ENCODE assay signal across 11 mouse cellular contexts in the genomic region with DNA sequence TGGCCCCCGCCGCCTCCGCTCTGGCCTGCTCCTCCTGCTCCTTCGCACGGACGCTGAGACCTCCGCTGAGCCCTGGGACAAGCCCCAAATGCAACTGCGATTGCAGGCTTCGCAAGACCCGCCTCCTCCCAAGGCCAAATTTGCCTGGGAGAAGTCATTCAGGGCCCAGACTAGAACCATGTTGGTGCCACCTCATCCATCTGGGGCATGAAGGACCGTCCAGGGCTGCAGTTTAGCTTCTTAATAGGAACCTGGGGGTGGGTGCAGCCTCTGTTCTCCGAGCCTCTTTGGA. TPM values are rescaled to one million over a fixed set of nuclear protein-coding genes. Genes with fewer than 3 reads are reported as not detected.
A peak's percentile ranks its signal among the peaks of the same experiment; 100 is the strongest.
DNase-seq lines count a peak whose midpoint lies in the region; ATAC-seq and TF ChIP-seq lines count a peak whose summit lies in the region.
"Had no signal": no experiment of that assay in that cellular context is flagged by ENCODE, and none has a peak within 500 bp of the region (broad histone marks: within the 10 kb centered on the region; RNA-seq: fewer than 3 reads in every experiment).

No protein-coding gene starts in this region.

- TF ChIP-seq CTCF in embryonic fibroblast, embryonic 13.5 days (IDR thresholded peaks at IDR 0.05; ENCODE audit: borderline replicate concordance, insufficient read depth, low read length), result no peak
- TF ChIP-seq CTCF in cerebellum, adult 2 months (IDR thresholded peaks at IDR 0.05; ENCODE audit: borderline replicate concordance, insufficient read depth, low read depth, low read length), result no peak

- H3K27ac ChIP-seq in kidney, embryonic 15.5 days, result no peak overlapping the region
- 0 out of 2 replicates have a peak overlapping the region, but pooled peaks have one; percentile 35 for H3K27ac ChIP-seq in embryonic fibroblast, embryonic 13.5 days (ENCODE audit: insufficient read depth, low read length)
- H3K27ac ChIP-seq in limb, embryonic 15.5 days, result peak overlapping the region; percentile 68
- H3K27ac ChIP-seq in cerebellum, adult 2 months (ENCODE audit: insufficient read depth, low read length), result no peak overlapping the region
- H3K27ac ChIP-seq: left cerebral cortex, adult 2 months had no signal

- 8% methylated on average over 12 of the region's 12 CpGs for WGBS in kidney, embryonic 15.5 days
- WGBS in limb, embryonic 15.5 days, result 15% methylated on average over 12 of the region's 12 CpGs
- WGBS in cerebellum, adult 2 months, result 52% methylated on average over 12 of the region's 12 CpGs

- 0 out of 2 replicates have a peak, but pooled peaks have one; percentile 26 for TF ChIP-seq POLR2A in embryonic fibroblast, embryonic 13.5 days (IDR thresholded peaks at IDR 0.05; ENCODE audit: low read depth, low read length)
- TF ChIP-seq POLR2A in cerebellum, adult 2 months (IDR thresholded peaks at IDR 0.05; ENCODE audit: borderline replicate concordance, insufficient read depth, low read length), result no peak

- no peaks in the 10 kb centered on the region for H3K9me3 ChIP-seq in kidney, embryonic 15.5 days (replicated peaks)
- no peaks in the 10 kb centered on the region for H3K9me3 ChIP-seq in limb, embryonic 15.5 days

- H3K4me2 ChIP-seq in kidney, embryonic 15.5 days, result peak overlapping the region; percentile 42
- peak overlapping the region; percentile 89 for H3K4me2 ChIP-seq in limb, embryonic 15.5 days

- H3K36me3 ChIP-seq in kidney, embryonic 15.5 days, result no peaks in the 10 kb centered on the region
- no peaks in the 10 kb centered on the region for H3K36me3 ChIP-seq in limb, embryonic 15.5 days

- H3K4me3 ChIP-seq in kidney, embryonic 15.5 days (replicated peaks), result peak overlapping the region; percentile 47
- no peak overlapping the region for H3K4me3 ChIP-seq in embryonic fibroblast, embryonic 13.5 days (ENCODE audit: insufficient read depth, low read length)
- peak overlapping the region; percentile 53 for H3K4me3 ChIP-seq in limb, embryonic 15.5 days
- no peak overlapping the region for H3K4me3 ChIP-seq in cerebellum, adult 2 months (replicated peaks; ENCODE audit: insufficient read depth, low read depth, low read length)
- H3K4me3 ChIP-seq: left cerebral cortex, adult 2 months had no signal

- H3K27me3 ChIP-seq in kidney, embryonic 15.5 days, result peaks cover 100% of the 10 kb centered on the region
- H3K27me3 ChIP-seq in limb, embryonic 15.5 days, result peaks cover 88% of the 10 kb centered on the region
- H3K27me3 ChIP-seq in cerebellum, adult 2 months (ENCODE audit: control insufficient read depth, insufficient read depth, low read length), result peaks cover 1% of the 10 kb centered on the region; the same call in 1 of the 2 replicates

- DNase-seq in adrenal gland, adult 2 months, result peak; percentile 52
- DNase-seq in adrenal gland, postnatal 25 days, result no peak
- DNase-seq in kidney, postnatal 36 days, result no peak
- DNase-seq in natural killer cell, adult 2 months (ENCODE audit: low spot score in 2 of 2), result no peak
- no peak for DNase-seq in cerebellum, adult 2 months
- DNase-seq: kidney, adult 8-10 months had no signal

- peaks cover 60% of the 10 kb centered on the region for H3K4me1 ChIP-seq in kidney, embryonic 15.5 days
- H3K4me1 ChIP-seq in embryonic fibroblast, embryonic 13.5 days (ENCODE audit: control insufficient read depth, insufficient read depth, low read length), result no peaks in the 10 kb centered on the region
- peaks cover 67% of the 10 kb centered on the region for H3K4me1 ChIP-seq in limb, embryonic 15.5 days
- peaks cover 9% of the 10 kb centered on the region; the same call in 1 of the 2 replicates for H3K4me1 ChIP-seq in cerebellum, adult 2 months (ENCODE audit: control insufficient read depth, insufficient read depth, low read length)

- no peak for ATAC-seq in kidney, embryonic 15.5 days (replicated peaks; ENCODE audit: low FRiP score)
- ATAC-seq in limb, embryonic 15.5 days (ENCODE audit: insufficient number of reproducible peaks, low FRiP score, low TSS enrichment, low read depth), result no peak

- H3K9ac ChIP-seq in kidney, embryonic 15.5 days, result no peak overlapping the region
- H3K9ac ChIP-seq in limb, embryonic 15.5 days, result 0 out of 2 replicates have a peak overlapping the region, but pooled peaks have one; percentile 31

RNA-seq across cellular contexts. Expression of a gene that starts 2.8 kb away (rescaled TPM):
- total RNA-seq in adrenal gland, adult 2 months (2021), result 1 to 10 TPM in 1 of 2 experiments, under 1 TPM in 1; 0.58 to 1.4 TPM
- polyA plus RNA-seq in adrenal gland, adult 2 months (2012; rRNA removed), result 0.58 and 1.2 TPM in 2 replicates
- total RNA-seq in adrenal gland, postnatal 25 days (2021), result 0.18 TPM in 1 of 2 replicates, not detected in the other
- 21.1 and 24.1 TPM in 2 replicates for polyA plus RNA-seq in kidney, embryonic 15.5 days (2015; fragmentation: Nextera tagmentation; extraction: Ambion mirVana)
- 215 and 351 TPM in 2 replicates for polyA plus RNA-seq in embryonic fibroblast, embryonic 13.5 days (2011; ENCODE audit: insufficient read length, low read depth, missing spikeins)
- polyA plus RNA-seq in limb, embryonic 15.5 days (2015; fragmentation: Nextera tagmentation; extraction: Ambion mirVana), result 91.2 and 97.7 TPM in 2 replicates
- 3.8 and 4.0 TPM in 2 replicates for polyA plus RNA-seq in cerebellum, adult 2 months (2012; rRNA removed)
- total RNA-seq: granulocyte monocyte progenitor cell, adult 5-6 weeks had no signal

RNA-seq across cellular contexts. Expression of a gene that starts 8.6 kb away (rescaled TPM):
- 10 to 100 TPM; 16.8 to 24.3 TPM for total RNA-seq in adrenal gland, adult 2 months (2021)
- 42.9 and 55.8 TPM in 2 replicates for polyA plus RNA-seq in adrenal gland, adult 2 months (2012; rRNA removed)
- total RNA-seq in adrenal gland, postnatal 25 days (2021), result 10.1 and 10.2 TPM in 2 replicates
- polyA plus RNA-seq in kidney, embryonic 15.5 days (2015; fragmentation: Nextera tagmentation; extraction: Ambion mirVana), result 5.9 and 6.0 TPM in 2 replicates
- 0.58 and 1.5 TPM in 2 replicates for polyA plus RNA-seq in embryonic fibroblast, embryonic 13.5 days (2011; ENCODE audit: insufficient read length, low read depth, missing spikeins)
- polyA plus RNA-seq in limb, embryonic 15.5 days (2015; fragmentation: Nextera tagmentation; extraction: Ambion mirVana), result 6.9 and 9.6 TPM in 2 replicates
- polyA plus RNA-seq in cerebellum, adult 2 months (2012; rRNA removed), result 524 and 552 TPM in 2 replicates
- total RNA-seq: granulocyte monocyte progenitor cell, adult 5-6 weeks had no signal

RNA-seq across cellular contexts. Expression of a gene that starts 10.8 kb away (rescaled TPM):
- total RNA-seq in adrenal gland, adult 2 months (2021), result 100 to 1,000 TPM; 148 to 164 TPM
- 327 and 373 TPM in 2 replicates for polyA plus RNA-seq in adrenal gland, adult 2 months (2012; rRNA removed)
- total RNA-seq in adrenal gland, postnatal 25 days (2021), result 141 and 158 TPM in 2 replicates
- 128 and 133 TPM in 2 replicates for polyA plus RNA-seq in kidney, embryonic 15.5 days (2015; fragmentation: Nextera tagmentation; extraction: Ambion mirVana)
- polyA plus RNA-seq in embryonic fibroblast, embryonic 13.5 days (2011; ENCODE audit: insufficient read length, low read depth, missing spikeins), result 29.9 and 46.6 TPM in 2 replicates
- 136 and 149 TPM in 2 replicates for polyA plus RNA-seq in limb, embryonic 15.5 days (2015; fragmentation: Nextera tagmentation; extraction: Ambion mirVana)
- polyA plus RNA-seq in cerebellum, adult 2 months (2012; rRNA removed), result 184 and 189 TPM in 2 replicates

RNA-seq across cellular contexts. Expression of a gene that starts 14.9 kb away (rescaled TPM):
- 1,000 to 10,000 TPM; 1,627 to 1,685 TPM for total RNA-seq in adrenal gland, adult 2 months (2021)
- polyA plus RNA-seq in adrenal gland, adult 2 months (2012; rRNA removed), result 619 and 1,322 TPM in 2 replicates
- total RNA-seq in adrenal gland, postnatal 25 days (2021), result 1,380 and 1,587 TPM in 2 replicates
- polyA plus RNA-seq in kidney, embryonic 15.5 days (2015; fragmentation: Nextera tagmentation; extraction: Ambion mirVana), result 954 and 1,022 TPM in 2 replicates
- 547 and 589 TPM in 2 replicates for polyA plus RNA-seq in embryonic fibroblast, embryonic 13.5 days (2011; ENCODE audit: insufficient read length, low read depth, missing spikeins)
- 859 and 940 TPM in 2 replicates for polyA plus RNA-seq in limb, embryonic 15.5 days (2015; fragmentation: Nextera tagmentation; extraction: Ambion mirVana)
- 920 and 977 TPM in 2 replicates for polyA plus RNA-seq in cerebellum, adult 2 months (2012; rRNA removed)

RNA-seq across cellular contexts. Expression of a gene that starts 18.9 kb away (rescaled TPM):
- total RNA-seq in adrenal gland, adult 2 months (2021), result 10 to 100 TPM; 21.7 to 25.8 TPM
- 119 and 121 TPM in 2 replicates for polyA plus RNA-seq in adrenal gland, adult 2 months (2012; rRNA removed)
- 22.3 and 24.9 TPM in 2 replicates for total RNA-seq in adrenal gland, postnatal 25 days (2021)
- polyA plus RNA-seq in kidney, embryonic 15.5 days (2015; fragmentation: Nextera tagmentation; extraction: Ambion mirVana), result 20.0 and 23.5 TPM in 2 replicates
- 21.4 and 31.7 TPM in 2 replicates for polyA plus RNA-seq in embryonic fibroblast, embryonic 13.5 days (2011; ENCODE audit: insufficient read length, low read depth, missing spikeins)
- 27.9 and 28.2 TPM in 2 replicates for polyA plus RNA-seq in limb, embryonic 15.5 days (2015; fragmentation: Nextera tagmentation; extraction: Ambion mirVana)
- 62.4 and 68.5 TPM in 2 replicates for polyA plus RNA-seq in cerebellum, adult 2 months (2012; rRNA removed)

Comparison
In these comparisons a context has a peak if more than half of its experiments do, and no peak if none do; other contexts are left out.
1. H3K27ac ChIP-seq: peak in embryonic fibroblast, embryonic 13.5 days (single experiment) and limb, embryonic 15.5 days (single experiment); none in kidney, embryonic 15.5 days (single experiment) and cerebellum, adult 2 months (single experiment).
2. H3K4me3 ChIP-seq: peak in kidney, embryonic 15.5 days (single experiment) and limb, embryonic 15.5 days (single experiment); none in embryonic fibroblast, embryonic 13.5 days (single experiment) and cerebellum, adult 2 months (single experiment).